ENCODE assay signal across 18 mouse cellular contexts in genomic region chr7:140299416-140299815, GRCm38 (mm10). TPM values are rescaled to one million over a fixed set of nuclear protein-coding genes. Genes with fewer than 3 reads are reported as not detected.
DNase-seq lines count a peak whose midpoint lies in the region.
"Had no signal": no experiment of that assay in that cellular context is flagged by ENCODE, and none has a peak within 500 bp of the region (broad histone marks: within the 10 kb centered on the region; RNA-seq: fewer than 3 reads in every experiment).

No protein-coding gene starts in this region.

- DNase-seq in heart, adult 11 months, result peak; percentile 81
- DNase-seq in heart, adult 18-20 months, result no peak
- DNase-seq: adrenal gland, adult 2 months; adrenal gland, adult 8-10 months; adrenal gland, postnatal 10 days; adrenal gland, postnatal 14 days; adrenal gland, postnatal 25 days; adrenal gland, postnatal 36 days; B cell, adult 2 months; cerebellum, adult 11 months; cerebellum, adult 11-12 months; cerebellum, adult 18-20 months; cerebellum, adult 2 months had no signal

RNA-seq across cellular contexts. Expression of gene Olfr525, which starts 21.2 kb away (rescaled TPM):
- not detected for total RNA-seq in heart, adult 18-20 months (2021)
- total RNA-seq: adrenal gland, adult 18-20 months; adrenal gland, adult 2 months; adrenal gland, adult 8-10 months; adrenal gland, postnatal 10 days; adrenal gland, postnatal 14 days; adrenal gland, postnatal 25 days; adrenal gland, postnatal 36 days; adrenal gland, postnatal 4 days; CH12.LX; ES-E14; MEL had no signal

RNA-seq across cellular contexts. Expression of gene Olfr527, which starts 34.4 kb away (rescaled TPM):
- total RNA-seq in heart, adult 18-20 months (2021), result not detected
- total RNA-seq: adrenal gland, adult 18-20 months; adrenal gland, adult 2 months; adrenal gland, adult 8-10 months; adrenal gland, postnatal 10 days; adrenal gland, postnatal 14 days; adrenal gland, postnatal 25 days; adrenal gland, postnatal 36 days; adrenal gland, postnatal 4 days; CH12.LX; ES-E14; MEL had no signal

RNA-seq across cellular contexts. Expression of gene 5830411N06Rik, which starts 52.3 kb away (rescaled TPM):
- not detected for total RNA-seq in heart, adult 18-20 months (2021)
- total RNA-seq: adrenal gland, adult 18-20 months; adrenal gland, adult 2 months; adrenal gland, postnatal 10 days; adrenal gland, postnatal 14 days; adrenal gland, postnatal 25 days; adrenal gland, postnatal 36 days; adrenal gland, postnatal 4 days; CH12.LX; ES-E14; MEL had no signal
